Mouse (Mus musculus) MEL (cell line): Measurements from ENCODE around the gene Flrt1.

Experiments
- CTCF ChIP-seq, 3 experiments: IDR thresholded peaks in 2 of 3; conservative IDR thresholded peaks in 1 of 3; 2 replicates each; pipeline ENCODE4 v1.5.1; 2011 to 2012; ENCODE audit warnings: low read length in 3 of 3, low read depth in 2 of 3, mild to moderate bottlenecking in 2 of 3, improper control_type of control experiment in 1 of 3, inconsistent platforms in 1 of 3, mixed read lengths in 1 of 3, moderate library complexity in 1 of 3; ENCODE audit not compliant: control insufficient read depth in 1 of 3, insufficient read depth in 1 of 3, poor library complexity in 1 of 3, severe bottlenecking in 1 of 3
- GABPA ChIP-seq: IDR thresholded peaks from 2 replicates; pipeline ENCODE4 v1.6.1; 2012; ENCODE audit warnings: low read depth, mild to moderate bottlenecking, inconsistent platforms, low read length, improper control_type of control experiment, moderate library complexity
- GATA1 ChIP-seq: IDR thresholded peaks from 2 replicates; pipeline ENCODE4 v1.6.1; 2011; ENCODE audit warnings: low read depth, low read length, improper control_type of control experiment
- HCFC1 ChIP-seq: IDR thresholded peaks from 2 replicates; pipeline ENCODE4 v1.6.1; 2012; ENCODE audit warnings: low read depth, mild to moderate bottlenecking, inconsistent platforms, low read length, improper control_type of control experiment, moderate library complexity
- MAFK ChIP-seq: IDR thresholded peaks from 2 replicates; pipeline ENCODE4 v1.6.1; 2011; ENCODE audit warnings: low read depth, mild to moderate bottlenecking, low read length, improper control_type of control experiment, borderline replicate concordance
- MAX ChIP-seq: IDR thresholded peaks from 2 replicates; pipeline ENCODE4 v1.6.1; 2011; ENCODE audit warnings: low read length, improper control_type of control experiment
- NELFE ChIP-seq: IDR thresholded peaks from 2 replicates; pipeline ENCODE4 v1.6.1; 2011; ENCODE audit warnings: low read depth, low read length, improper control_type of control experiment
- POLR2A ChIP-seq, 2 experiments: IDR thresholded peaks; 2 replicates each; pipeline ENCODE4 v1.6.1; 2011 to 2012; ENCODE audit warnings: low read length in 2 of 2, mild to moderate bottlenecking in 2 of 2, control low read depth in 1 of 2, improper control_type of control experiment in 1 of 2, low read depth in 1 of 2, moderate library complexity in 1 of 2; ENCODE audit not compliant: control insufficient read depth in 1 of 2, insufficient read depth in 1 of 2, poor library complexity in 1 of 2
- POLR2AphosphoS2 ChIP-seq: IDR thresholded peaks from 2 replicates; pipeline ENCODE4 v1.6.1; 2011; ENCODE audit warnings: low read length, improper control_type of control experiment
- RAD21 ChIP-seq: IDR thresholded peaks from 2 replicates; pipeline ENCODE4 v1.6.1; 2011; ENCODE audit warnings: mild to moderate bottlenecking, low read depth, low read length, improper control_type of control experiment
- SIN3A ChIP-seq: IDR thresholded peaks from 2 replicates; pipeline ENCODE4 v1.6.1; 2012; ENCODE audit warnings: low read length, improper control_type of control experiment, inconsistent platforms
- UBTF ChIP-seq: IDR thresholded peaks from 2 replicates; pipeline ENCODE4 v1.6.1; 2012; ENCODE audit warnings: low read depth, mild to moderate bottlenecking, inconsistent platforms, low read length, improper control_type of control experiment, moderate library complexity, borderline replicate concordance; ENCODE audit not compliant: insufficient read depth
- USF2 ChIP-seq, 2 experiments: IDR thresholded peaks; 2 replicates each; pipeline ENCODE4 v1.6.1; 2011 to 2012; ENCODE audit warnings: improper control_type of control experiment in 2 of 2, low read length in 2 of 2, borderline replicate concordance in 1 of 2, inconsistent platforms in 1 of 2, low read depth in 1 of 2, mild to moderate bottlenecking in 1 of 2; ENCODE audit not compliant: insufficient read depth in 1 of 2

DNA sequence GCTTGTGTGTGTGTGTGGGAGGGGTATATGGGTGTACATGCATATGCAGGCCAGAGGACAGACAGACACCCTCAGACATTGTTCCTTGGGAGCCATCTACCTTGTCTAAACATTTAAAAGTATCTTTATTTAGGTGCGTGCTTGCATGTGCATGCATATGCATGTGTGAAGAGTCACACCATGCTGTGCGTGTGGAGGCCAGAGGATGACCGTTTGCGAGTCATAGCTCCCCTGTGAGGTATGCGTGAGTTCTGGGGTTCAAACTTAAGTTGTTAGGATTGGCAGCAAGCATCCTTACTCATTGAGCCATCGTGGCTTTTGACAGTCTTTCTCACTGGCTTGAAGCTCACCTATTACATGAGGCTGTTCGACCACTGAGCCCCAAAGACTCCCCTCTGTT lies 27.3 kb downstream of the Flrt1 start:
- TF ChIP-seq POLR2AphosphoS2 = no peak
- no peak for TF ChIP-seq RAD21
- no peak for TF ChIP-seq CTCF (IDR thresholded peaks at IDR 0.05 in 2 of 3, conservative IDR thresholded peaks at IDR 0.05 in 1 of 3; ENCODE audit: control insufficient read depth in 1 of 3, insufficient read depth in 1 of 3, low read depth in 2 of 3, low read length in 3 of 3, poor library complexity in 1 of 3, severe bottlenecking in 1 of 3)
- no peak for TF ChIP-seq MAFK
- TF ChIP-seq POLR2A (IDR thresholded peaks at IDR 0.05; ENCODE audit: control insufficient read depth in 1 of 2, insufficient read depth in 1 of 2, low read depth in 1 of 2, low read length in 2 of 2, poor library complexity in 1 of 2) = no peak
- no peak for TF ChIP-seq MAX
- no peak for TF ChIP-seq GATA1
- no peak for TF ChIP-seq SIN3A
- TF ChIP-seq USF2 (IDR thresholded peaks at IDR 0.05; ENCODE audit: borderline replicate concordance in 1 of 2, insufficient read depth in 1 of 2, low read depth in 1 of 2, low read length in 2 of 2) = no peak
- no peak for TF ChIP-seq HCFC1
- no peak for TF ChIP-seq GABPA
- no peak for TF ChIP-seq UBTF
- no peak for TF ChIP-seq NELFE
